9 mouse cellular contexts compared by ENCODE assay signal in the genomic region with DNA sequence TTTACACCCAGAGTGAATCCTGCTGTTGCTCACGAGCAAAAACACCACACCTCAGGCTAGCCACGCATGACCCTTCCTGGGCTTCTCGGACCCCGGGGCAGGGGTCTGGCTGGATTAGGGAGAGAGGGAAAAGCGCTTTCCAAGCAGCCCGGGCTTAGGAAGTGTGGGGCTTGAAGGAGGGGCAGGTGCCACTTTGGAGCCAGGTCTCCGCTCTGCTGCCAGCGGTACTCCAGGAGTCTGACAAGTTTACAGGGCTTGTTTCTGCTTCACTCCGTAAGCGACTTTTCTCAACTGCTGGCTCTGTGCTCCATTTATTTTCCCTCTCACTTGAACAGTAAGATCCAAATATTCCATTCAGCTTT. TPM values are rescaled to one million over a fixed set of nuclear protein-coding genes. Genes with fewer than 3 reads are reported as not detected.
DNase-seq lines count a peak whose midpoint lies in the region; ATAC-seq lines count a peak whose summit lies in the region.
"Had no signal": no experiment of that assay in that cellular context is flagged by ENCODE, and none has a peak within 500 bp of the region (broad histone marks: within the 10 kb centered on the region; RNA-seq: fewer than 3 reads in every experiment).

No protein-coding gene starts in this region.

- ATAC-seq in lung, embryonic 16.5 days (ENCODE audit: low read depth), result no peak
- ATAC-seq in hindbrain, embryonic 12.5 days (ENCODE audit: low FRiP score), result peak; percentile 1; the same call in 1 of the 2 replicates
- ATAC-seq in midbrain, embryonic 15.5 days (replicated peaks), result no peak
- ATAC-seq in activated CD4-positive, CD25-positive, alpha-beta regulatory T cell, adult 4 months, result no peak

- H3K4me2 ChIP-seq in lung, embryonic 16.5 days (ENCODE audit: low read depth, low read length), result peak overlapping the region; percentile 94
- peak overlapping the region; percentile 84 for H3K4me2 ChIP-seq in hindbrain, embryonic 12.5 days (replicated peaks)
- H3K4me2 ChIP-seq in midbrain, embryonic 15.5 days, result peak overlapping the region; percentile 71

- H3K9ac ChIP-seq in lung, embryonic 16.5 days (ENCODE audit: low read length), result peak overlapping the region; percentile 66
- H3K9ac ChIP-seq in hindbrain, embryonic 12.5 days, result peak overlapping the region; percentile 81
- peak overlapping the region; percentile 82 for H3K9ac ChIP-seq in midbrain, embryonic 15.5 days

- WGBS in lung, embryonic 16.5 days, result under 1% methylated on average over 10 of the region's 10 CpGs
- WGBS in hindbrain, embryonic 12.5 days, result under 1% methylated on average over 10 of the region's 10 CpGs
- WGBS in midbrain, embryonic 15.5 days, result under 1% methylated on average over 10 of the region's 10 CpGs

- H3K9me3 ChIP-seq in lung, embryonic 16.5 days (ENCODE audit: control insufficient read depth, low read length), result no peaks in the 10 kb centered on the region
- no peaks in the 10 kb centered on the region for H3K9me3 ChIP-seq in hindbrain, embryonic 12.5 days (replicated peaks)
- no peaks in the 10 kb centered on the region for H3K9me3 ChIP-seq in midbrain, embryonic 15.5 days

- H3K27me3 ChIP-seq in lung, embryonic 16.5 days (ENCODE audit: control insufficient read depth, insufficient read depth, low read depth, low read length), result peaks cover 19% of the 10 kb centered on the region
- H3K27me3 ChIP-seq in hindbrain, embryonic 12.5 days, result peaks cover 15% of the 10 kb centered on the region; the same call in 1 of the 2 replicates
- no peaks in the 10 kb centered on the region for H3K27me3 ChIP-seq in midbrain, embryonic 15.5 days (replicated peaks)
- H3K27me3 ChIP-seq: CH12.LX had no signal

- no peaks in the 10 kb centered on the region for H3K36me3 ChIP-seq in lung, embryonic 16.5 days (ENCODE audit: control insufficient read depth, insufficient read depth, low read length)
- H3K36me3 ChIP-seq in hindbrain, embryonic 12.5 days, result no peaks in the 10 kb centered on the region
- no peaks in the 10 kb centered on the region for H3K36me3 ChIP-seq in midbrain, embryonic 15.5 days (replicated peaks)

- peak overlapping the region; percentile 54 for H3K4me3 ChIP-seq in lung, embryonic 16.5 days (ENCODE audit: low read length)
- H3K4me3 ChIP-seq in hindbrain, embryonic 12.5 days, result peak overlapping the region; percentile 66
- H3K4me3 ChIP-seq in midbrain, embryonic 15.5 days, result peak overlapping the region; percentile 68

- no peak overlapping the region for H3K27ac ChIP-seq in lung, embryonic 16.5 days (ENCODE audit: low read length)
- H3K27ac ChIP-seq in hindbrain, embryonic 12.5 days, result peak overlapping the region; percentile 92
- peak overlapping the region; percentile 98 for H3K27ac ChIP-seq in midbrain, embryonic 15.5 days

- peak; percentile 8 for DNase-seq in gastrocnemius, postnatal 10 days
- no peak for DNase-seq in gastrocnemius, adult 18-20 months (ENCODE audit: low spot score)
- no peak for DNase-seq in lung, postnatal 14 days
- DNase-seq in thymus, postnatal 36 days, result no peak

- H3K4me1 ChIP-seq in lung, embryonic 16.5 days (replicated peaks; ENCODE audit: control insufficient read depth, insufficient read depth, low read length), result peaks cover 2% of the 10 kb centered on the region; the same call in 1 of the 2 replicates
- H3K4me1 ChIP-seq in hindbrain, embryonic 12.5 days, result peaks cover 12% of the 10 kb centered on the region; the same call in 1 of the 2 replicates
- peaks cover 20% of the 10 kb centered on the region; the same call in 1 of the 2 replicates for H3K4me1 ChIP-seq in midbrain, embryonic 15.5 days

RNA-seq across cellular contexts. Expression of a gene that starts 0.8 kb away (rescaled TPM):
- 1 to 10 TPM; 1.6 to 2.1 TPM for total RNA-seq in gastrocnemius, postnatal 10 days (2021)
- total RNA-seq in gastrocnemius, adult 18-20 months (2021), result under 1 TPM; 0.45 to 0.64 TPM
- 5.3 and 7.0 TPM in 2 replicates for polyA plus RNA-seq in lung, embryonic 16.5 days (2015; fragmentation: Nextera tagmentation; extraction: Ambion mirVana)
- polyA plus RNA-seq in hindbrain, embryonic 12.5 days (2016; fragmentation: Nextera tagmentation; extraction: Ambion mirVana), result 15.4 and 17.8 TPM in 2 replicates
- polyA plus RNA-seq in midbrain, embryonic 15.5 days (2015; fragmentation: Nextera tagmentation; extraction: Ambion mirVana), result 68.8 and 69.4 TPM in 2 replicates
- polyA plus RNA-seq in activated CD4-positive, CD25-positive, alpha-beta regulatory T cell, adult 4 months (2017; shearing (Covaris generic)), result under 1 TPM in 1 of 2 experiments, not detected in 1; 0.69 TPM
- total RNA-seq: CH12.LX had no signal
